Mouse (Mus musculus) hindbrain, embryonic 10.5 days (tissue): ENCODE measurements around the gene Dscaml1. TPM values are rescaled to one million over a fixed set of nuclear protein-coding genes. Genes with fewer than 3 reads are reported as not detected.

Source experiments
- DNase-seq: peaks from one replicate; pipeline ENCODE4 v3.0.0-alpha.2; 2017; ENCODE audit warnings: low spot score
- H3K27ac ChIP-seq: fragments of 300-500 bp; sonication (generic); 2 replicates; pipeline ENCODE4 v1.5.1; 2016; ENCODE audit warnings: mild to moderate bottlenecking, moderate library complexity
- H3K27me3 ChIP-seq: fragments of 300-500 bp; sonication (generic); 2 replicates; pipeline ENCODE4 v1.6.1; 2016; ENCODE audit warnings: mild to moderate bottlenecking; ENCODE audit not compliant: poor library complexity, insufficient read depth, severe bottlenecking
- H3K36me3 ChIP-seq: fragments of 300-500 bp; sonication (generic); 2 replicates; pipeline ENCODE4 v1.6.1; 2016; ENCODE audit warnings: mild to moderate bottlenecking, moderate library complexity
- H3K4me1 ChIP-seq: fragments of 300-500 bp; sonication (generic); replicated peaks from 2 replicates; pipeline ENCODE4 v1.6.1; 2016; ENCODE audit warnings: mild to moderate bottlenecking
- H3K4me3 ChIP-seq: fragments of 300-500 bp; sonication (generic); 2 replicates; pipeline ENCODE4 v1.5.1; 2016; ENCODE audit warnings: mild to moderate bottlenecking, moderate library complexity
- H3K9me3 ChIP-seq: fragments of 300-500 bp; sonication (generic); 2 replicates; pipeline ENCODE4 v1.6.1; 2016; ENCODE audit warnings: mild to moderate bottlenecking, moderate library complexity
- WGBS: fragments of 180-500 bp; shearing (Covaris S2); methylation state at CpG from one replicate; pipeline ENCODE4 v1.1.7; 2016; 5-methylcytosine and 5-hydroxymethylcytosine counted together
- polyA plus RNA-seq: library from polyadenylated mRNA; unstranded; fragments of >200 nt; fragmentation: Nextera tagmentation; extraction: Ambion mirVana; gene quantifications from 2 replicates; pipeline ENCODE4 v1.2.1, GENCODE M21; 2016

Gene Dscaml1
- polyA plus RNA-seq, 1 experiment from 2014 or later, result 0.78 TPM

GRCm38 (mm10) chr9:45610336-45611060 is 184.1 kb downstream of the Dscaml1 start:
- Histone ChIP-seq H3K9me3 (no peaks in the 10 kb centered on the region), H3K4me1 (peaks cover 26% of the 10 kb centered on the region), H3K4me3 (no peak overlapping the region), H3K27ac (no peak overlapping the region), H3K27me3 (no peaks in the 10 kb centered on the region), H3K36me3 (no peaks in the 10 kb centered on the region)
- 83% methylated on average over 11 of the region's 11 CpGs for WGBS
- no peak for DNase-seq

GRCm38 (mm10) chr9:45614616-45615015 is 188.2 kb downstream of the Dscaml1 start:
- Histone ChIP-seq H3K36me3 (no peaks in the 10 kb centered on the region), H3K4me3 (no peak overlapping the region), H3K4me1 (peaks cover 21% of the 10 kb centered on the region), H3K27me3 (no peaks in the 10 kb centered on the region), H3K27ac (no peak overlapping the region), H3K9me3 (no peaks in the 10 kb centered on the region)
- no peak for DNase-seq
- 86% methylated on average over 1 of the region's 1 CpGs for WGBS

GRCm38 (mm10) chr9:45617889-45618288 is 191.5 kb downstream of the Dscaml1 start:
- Histone ChIP-seq H3K27ac (no peak overlapping the region), H3K9me3 (no peaks in the 10 kb centered on the region), H3K4me1 (peaks cover 21% of the 10 kb centered on the region), H3K27me3 (no peaks in the 10 kb centered on the region), H3K36me3 (no peaks in the 10 kb centered on the region), H3K4me3 (no peak overlapping the region)
- WGBS, result 91% methylated on average over 10 of the region's 10 CpGs
- DNase-seq, result no peak

- no peak overlapping the region for H3K4me3 ChIP-seq
- H3K27me3 ChIP-seq, result no peaks in the 10 kb centered on the region
- WGBS, result 93% methylated on average over 7 of the region's 7 CpGs
- no peak for DNase-seq
- no peaks in the 10 kb centered on the region for H3K9me3 ChIP-seq
- H3K27ac ChIP-seq, result no peak overlapping the region
- peaks cover 21% of the 10 kb centered on the region for H3K4me1 ChIP-seq
- no peaks in the 10 kb centered on the region for H3K36me3 ChIP-seq
These were observed 192.0 kb downstream of the Dscaml1 start for GRCm38 (mm10) chr9:45618443-45618842.

GRCm38 (mm10) chr9:45620049-45620448 is 193.6 kb downstream of the Dscaml1 start:
- Histone ChIP-seq H3K36me3 (no peaks in the 10 kb centered on the region), H3K4me1 (peaks cover 23% of the 10 kb centered on the region), H3K27ac (no peak overlapping the region), H3K9me3 (no peaks in the 10 kb centered on the region), H3K4me3 (no peak overlapping the region), H3K27me3 (no peaks in the 10 kb centered on the region)
- 66% methylated on average over 9 of the region's 9 CpGs for WGBS
- DNase-seq, result no peak

- no peaks in the 10 kb centered on the region for H3K36me3 ChIP-seq
- no peak for DNase-seq
- H3K4me3 ChIP-seq, result no peak overlapping the region
- no peaks in the 10 kb centered on the region for H3K9me3 ChIP-seq
- 91% methylated on average over 4 of the region's 4 CpGs for WGBS
- no peaks in the 10 kb centered on the region for H3K27me3 ChIP-seq
- H3K27ac ChIP-seq, result no peak overlapping the region
- H3K4me1 ChIP-seq, result peaks cover 20% of the 10 kb centered on the region
These were observed 194.5 kb downstream of the Dscaml1 start for GRCm38 (mm10) chr9:45620920-45621319.

- 51% methylated on average over 6 of the region's 6 CpGs for WGBS
- H3K27ac ChIP-seq, result peak overlapping the region; percentile 66
These were observed 199.5 kb downstream of the Dscaml1 start for GRCm38 (mm10) chr9:45625889-45626446.

GRCm38 (mm10) chr9:45632520-45632919 is 206.1 kb downstream of the Dscaml1 start:
- Histone ChIP-seq H3K4me1 (peaks cover 16% of the 10 kb centered on the region; the same call in 1 of the 2 replicates), H3K4me3 (no peak overlapping the region), H3K36me3 (no peaks in the 10 kb centered on the region), H3K27ac (peak overlapping the region; percentile 57), H3K9me3 (no peaks in the 10 kb centered on the region), H3K27me3 (no peaks in the 10 kb centered on the region)
- DNase-seq, result no peak
- WGBS, result 71% methylated on average over 10 of the region's 10 CpGs

More at GRCm38 (mm10) chr9:45625889-45626446, 199.5 kb downstream of the Dscaml1 start:
- H3K36me3 ChIP-seq, result no peaks in the 10 kb centered on the region
- DNase-seq, result peak; percentile 25
- H3K9me3 ChIP-seq, result no peaks in the 10 kb centered on the region
- H3K27me3 ChIP-seq, result no peaks in the 10 kb centered on the region
- H3K4me1 ChIP-seq, result peaks cover 17% of the 10 kb centered on the region
- no peak overlapping the region for H3K4me3 ChIP-seq

- peaks cover 16% of the 10 kb centered on the region for H3K4me1 ChIP-seq
- H3K27ac ChIP-seq, result no peak overlapping the region
- no peaks in the 10 kb centered on the region for H3K27me3 ChIP-seq
- no peak overlapping the region for H3K4me3 ChIP-seq
- no peaks in the 10 kb centered on the region for H3K9me3 ChIP-seq
- H3K36me3 ChIP-seq, result no peaks in the 10 kb centered on the region
- no peak for DNase-seq
- 82% methylated on average over 2 of the region's 2 CpGs for WGBS
These were observed 206.6 kb downstream of the Dscaml1 start for GRCm38 (mm10) chr9:45633036-45633435.

GRCm38 (mm10) chr9:45634978-45635377 is 208.6 kb downstream of the Dscaml1 start:
- Histone ChIP-seq H3K27me3 (no peaks in the 10 kb centered on the region), H3K36me3 (no peaks in the 10 kb centered on the region), H3K4me1 (peaks cover 16% of the 10 kb centered on the region), H3K4me3 (no peak overlapping the region), H3K9me3 (no peaks in the 10 kb centered on the region), H3K27ac (no peak overlapping the region)
- DNase-seq, result no peak
- 83% methylated on average over 4 of the region's 4 CpGs for WGBS

GRCm38 (mm10) chr9:45637346-45637745 is 210.9 kb downstream of the Dscaml1 start:
- Histone ChIP-seq H3K27me3 (no peaks in the 10 kb centered on the region), H3K4me1 (peaks cover 13% of the 10 kb centered on the region), H3K36me3 (no peaks in the 10 kb centered on the region), H3K4me3 (no peak overlapping the region), H3K9me3 (no peaks in the 10 kb centered on the region), H3K27ac (no peak overlapping the region)
- no peak for DNase-seq
- 67% methylated on average over 1 of the region's 1 CpGs for WGBS

- Histone ChIP-seq H3K9me3 (no peaks in the 10 kb centered on the region), H3K4me1 (peaks cover 9% of the 10 kb centered on the region), H3K27ac (0 out of 2 replicates have a peak overlapping the region, but pooled peaks have one; percentile 47), H3K27me3 (no peaks in the 10 kb centered on the region), H3K36me3 (no peaks in the 10 kb centered on the region), H3K4me3 (no peak overlapping the region)
- 68% methylated on average over 6 of the region's 6 CpGs for WGBS
- no peak for DNase-seq
These were observed 211.9 kb downstream of the Dscaml1 start for GRCm38 (mm10) chr9:45638184-45638917.
